Mouse (Mus musculus) lung, adult 2 months (tissue): ENCODE results near the gene Tpk1.

Experiments
- CTCF ChIP-seq: fragments of 200-500 bp; IDR thresholded peaks from 2 replicates; pipeline ENCODE4 v1.5.1; 2011; ENCODE audit warnings: mild to moderate bottlenecking, low read length, control low read depth; ENCODE audit not compliant: insufficient read depth
- POLR2A ChIP-seq: fragments of 200-500 bp; IDR thresholded peaks from 2 replicates; pipeline ENCODE4 v1.6.1; 2011; ENCODE audit warnings: low read depth, mild to moderate bottlenecking, control low read depth, low read length, borderline replicate concordance; ENCODE audit errors: extremely low read depth

DNA sequence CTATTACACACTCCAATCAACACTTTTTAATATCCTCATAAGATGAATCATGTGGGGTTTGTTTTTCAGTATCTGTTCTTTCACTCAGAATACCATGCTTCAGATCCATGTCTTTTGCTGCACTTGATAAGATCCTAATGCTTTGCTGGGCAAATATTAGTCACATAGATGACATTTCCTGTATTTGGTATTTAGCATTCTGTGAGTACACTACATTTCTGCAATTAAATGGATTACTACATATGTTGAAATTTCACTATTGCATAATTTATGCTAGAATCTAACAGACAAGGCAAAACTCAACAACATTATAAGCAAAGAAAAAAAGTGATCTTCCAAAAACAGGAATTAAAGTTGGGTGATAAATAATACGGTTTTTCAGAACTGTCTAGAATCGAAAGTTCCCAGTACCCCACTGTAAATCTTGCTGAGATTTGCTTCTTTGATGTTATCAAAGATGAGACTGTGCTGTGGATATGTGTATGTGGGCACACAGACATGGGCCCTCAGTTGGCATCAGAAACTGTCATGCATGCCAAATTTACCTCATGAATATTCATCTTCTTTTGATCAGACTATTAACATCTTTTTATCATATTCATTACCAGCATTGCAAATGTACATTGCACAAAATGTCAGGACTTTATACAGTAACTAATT is 203.8 kb downstream of the Tpk1 start:
- TF ChIP-seq CTCF (no peak), POLR2A (no peak)
